Mouse (Mus musculus) spleen, adult 2 months (tissue): ENCODE measurements around the gene Cmip.

Experiments used
- CTCF ChIP-seq: fragments of 200-500 bp; IDR thresholded peaks from 2 replicates; pipeline ENCODE4 v1.5.1; 2011; ENCODE audit warnings: mild to moderate bottlenecking, inconsistent platforms; ENCODE audit not compliant: insufficient read depth, insufficient read length, insufficient replicate concordance; ENCODE audit errors: extremely low read depth
- POLR2A ChIP-seq: fragments of 200-500 bp; IDR thresholded peaks from 2 replicates; pipeline ENCODE4 v1.6.1; 2011; ENCODE audit warnings: low read depth, low read length, inconsistent platforms

- TF ChIP-seq POLR2A (no peak), CTCF (no peak)
These were observed 5.7 kb upstream of the Cmip start for GRCm38 (mm10) chr8:117251086-117251681.
